In the genomic region with DNA sequence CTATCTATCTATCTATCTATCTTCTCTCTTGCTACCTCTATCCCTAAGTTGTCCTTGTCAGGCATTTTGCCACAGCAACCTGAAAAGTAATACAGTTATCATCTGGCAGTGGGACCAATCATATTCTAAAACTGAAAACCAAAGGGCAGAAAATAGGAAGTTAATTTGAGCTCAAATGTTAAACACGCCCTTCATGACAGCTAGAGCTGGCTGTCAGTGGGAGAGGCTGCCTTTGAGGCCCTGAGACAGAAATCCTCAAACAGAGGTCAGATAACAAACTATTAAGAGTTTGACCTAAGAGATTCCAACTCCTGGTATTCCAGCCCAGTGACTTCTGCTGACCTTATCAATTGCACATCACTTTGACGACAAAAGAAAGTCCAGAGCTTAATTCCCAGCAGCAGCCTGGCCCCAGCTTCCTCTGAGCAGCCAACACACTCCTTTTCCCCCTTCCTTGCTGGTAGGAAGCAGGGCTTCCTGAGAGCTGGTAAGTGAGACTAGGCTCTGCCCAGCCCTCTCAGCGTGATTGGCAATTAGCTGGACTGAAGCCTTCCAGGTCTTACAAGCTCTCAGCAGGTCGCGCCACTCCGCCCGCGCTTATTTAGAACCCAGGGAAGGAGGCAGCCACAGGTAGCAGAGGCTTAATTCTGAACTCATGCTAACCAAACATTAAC, we compare ENCODE assay signal across 7 mouse cellular contexts.
DNase-seq lines count a peak whose midpoint lies in the region; ATAC-seq and TF ChIP-seq lines count a peak whose summit lies in the region.

No protein-coding gene starts in this region.

- no peak for TF ChIP-seq POLR2A in lung, adult 2 months (IDR thresholded peaks at IDR 0.05; ENCODE audit: borderline replicate concordance, extremely low read depth, low read depth, low read length)
- no peak for TF ChIP-seq POLR2A in cerebellum, adult 2 months (IDR thresholded peaks at IDR 0.05; ENCODE audit: borderline replicate concordance, insufficient read depth, low read length)

- H3K9me3 ChIP-seq in lung, embryonic 14.5 days (ENCODE audit: low read depth, low read length) = peaks cover 6% of the 10 kb centered on the region; the same call in 1 of the 2 replicates
- H3K9me3 ChIP-seq in forebrain, embryonic 13.5 days (replicated peaks) = no peaks in the 10 kb centered on the region

- H3K4me1 ChIP-seq in lung, embryonic 14.5 days (ENCODE audit: insufficient read depth) = no peaks in the 10 kb centered on the region
- H3K4me1 ChIP-seq in lung, adult 2 months (ENCODE audit: control insufficient read depth, insufficient read depth, low read length) = no peaks in the 10 kb centered on the region
- peaks cover 3% of the 10 kb centered on the region; the same call in 1 of the 2 replicates for H3K4me1 ChIP-seq in cerebellum, adult 2 months (ENCODE audit: control insufficient read depth, insufficient read depth, low read length)
- peaks cover 18% of the 10 kb centered on the region for H3K4me1 ChIP-seq in forebrain, embryonic 13.5 days

- WGBS in lung, embryonic 14.5 days = 18% methylated on average over 8 of the region's 8 CpGs
- WGBS in lung, adult 2 months = 19% methylated on average over 8 of the region's 8 CpGs
- WGBS in cerebellum, adult 2 months = 13% methylated on average over 8 of the region's 8 CpGs
- WGBS in forebrain, embryonic 13.5 days = 6% methylated on average over 8 of the region's 8 CpGs

- no peak overlapping the region for H3K9ac ChIP-seq in lung, embryonic 14.5 days
- H3K9ac ChIP-seq in forebrain, embryonic 13.5 days = no peak overlapping the region

- H3K36me3 ChIP-seq in lung, embryonic 14.5 days (ENCODE audit: insufficient read depth) = no peaks in the 10 kb centered on the region
- no peaks in the 10 kb centered on the region for H3K36me3 ChIP-seq in forebrain, embryonic 13.5 days (ENCODE audit: poor library complexity, severe bottlenecking)

- no peaks in the 10 kb centered on the region for H3K27me3 ChIP-seq in lung, embryonic 14.5 days (ENCODE audit: insufficient read depth, low read length)
- no peaks in the 10 kb centered on the region for H3K27me3 ChIP-seq in cerebellum, adult 2 months (ENCODE audit: control insufficient read depth, insufficient read depth, low read length)
- no peaks in the 10 kb centered on the region for H3K27me3 ChIP-seq in forebrain, embryonic 13.5 days

- intact Hi-C loops in gastrocnemius, adult 2 months (cut with DNase I) = no loop called here

- TF ChIP-seq CTCF in lung, embryonic 14.5 days (IDR thresholded peaks at IDR 0.05; ENCODE audit: low read depth) = no peak
- no peak for TF ChIP-seq CTCF in lung, adult 2 months (IDR thresholded peaks at IDR 0.05; ENCODE audit: insufficient read depth, low read length)
- no peak for TF ChIP-seq CTCF in cerebellum, adult 2 months (IDR thresholded peaks at IDR 0.05; ENCODE audit: borderline replicate concordance, insufficient read depth, low read depth, low read length)
- TF ChIP-seq CTCF in gastrocnemius, adult 2 months (IDR thresholded peaks at IDR 0.05) = no peak

- peak; percentile 37 for DNase-seq in lung, embryonic 14.5 days
- DNase-seq in lung, adult 2 months = no peak
- DNase-seq in cerebellum, adult 2 months = peak; percentile 64 to 77
- peak; percentile 45 for DNase-seq in retina, embryonic 14.5 days (ENCODE audit: low spot score)
- no peak for DNase-seq in gastrocnemius, adult 2 months
- no peak for DNase-seq in adrenal gland, postnatal 10 days

- peak overlapping the region; percentile 11; the same call in 1 of the 2 replicates for H3K4me2 ChIP-seq in lung, embryonic 14.5 days
- peak overlapping the region; percentile 12; the same call in 1 of the 2 replicates for H3K4me2 ChIP-seq in forebrain, embryonic 13.5 days

- no peak overlapping the region for H3K4me3 ChIP-seq in lung, embryonic 14.5 days (ENCODE audit: low read depth, low read length)
- H3K4me3 ChIP-seq in lung, adult 2 months (replicated peaks; ENCODE audit: extremely low read depth, low read depth, low read length) = no peak overlapping the region
- H3K4me3 ChIP-seq in cerebellum, adult 2 months (replicated peaks; ENCODE audit: insufficient read depth, low read depth, low read length) = no peak overlapping the region
- no peak overlapping the region for H3K4me3 ChIP-seq in forebrain, embryonic 13.5 days
- H3K4me3 ChIP-seq in gastrocnemius, adult 2 months = no peak overlapping the region

- H3K27ac ChIP-seq in lung, embryonic 14.5 days (ENCODE audit: low read depth) = no peak overlapping the region
- no peak overlapping the region for H3K27ac ChIP-seq in cerebellum, adult 2 months (ENCODE audit: insufficient read depth, low read length)
- H3K27ac ChIP-seq in forebrain, embryonic 13.5 days = no peak overlapping the region
- H3K27ac ChIP-seq in gastrocnemius, adult 2 months = no peak overlapping the region

- no peak for ATAC-seq in lung, embryonic 14.5 days (ENCODE audit: insufficient read depth)
- ATAC-seq in forebrain, embryonic 13.5 days = peak; percentile 74; the same call in 1 of the 2 replicates

Comparison
In these comparisons a context has a peak if more than half of its experiments do, and no peak if none do; other contexts are left out.
1. DNase-seq: peak in lung, embryonic 14.5 days (single experiment), cerebellum, adult 2 months (2 of 2) and retina, embryonic 14.5 days (single experiment); none in lung, adult 2 months (single experiment), gastrocnemius, adult 2 months (single experiment) and adrenal gland, postnatal 10 days (single experiment).